Comparison of ENCODE assay signal across 35 mouse cellular contexts in the genomic region with DNA sequence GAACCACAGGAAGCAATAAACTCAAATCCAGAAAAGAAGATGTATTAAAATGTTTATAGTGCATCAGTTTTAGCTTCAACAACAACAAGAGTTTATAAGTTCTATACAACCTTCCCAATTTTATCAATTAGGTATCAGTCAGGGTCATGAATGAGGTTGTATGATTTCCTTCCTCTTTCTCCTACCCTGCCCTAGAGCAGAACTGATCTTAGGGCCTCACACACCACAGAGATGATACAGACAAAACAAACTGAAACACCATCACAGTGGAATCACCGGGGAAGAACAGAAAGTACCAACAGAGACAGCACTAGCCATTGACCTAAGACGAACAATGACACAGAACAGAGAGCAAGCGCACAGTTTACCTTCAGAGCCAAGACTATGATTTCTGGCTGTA.
"Had no signal": no experiment of that assay in that cellular context is flagged by ENCODE, and none has a peak within 500 bp of the region (broad histone marks: within the 10 kb centered on the region; RNA-seq: fewer than 3 reads in every experiment).

No protein-coding gene starts in this region.

- H3K9me3 ChIP-seq: heart, embryonic 10.5 days; heart, embryonic 12.5 days; heart, embryonic 13.5 days; heart, embryonic 15.5 days; hindbrain, embryonic 10.5 days; hindbrain, embryonic 13.5 days; hindbrain, embryonic 15.5 days; intestine, embryonic 15.5 days; kidney, embryonic 15.5 days had no signal

- H3K4me3 ChIP-seq: heart, embryonic 10.5 days; heart, embryonic 12.5 days; heart, embryonic 13.5 days; heart, embryonic 15.5 days; hindbrain, embryonic 10.5 days; hindbrain, embryonic 13.5 days; hindbrain, embryonic 15.5 days; intestine, embryonic 15.5 days; kidney, embryonic 15.5 days; layer of hippocampus, adult 2 months; left cerebral cortex, adult 2 months had no signal

- H3K9ac ChIP-seq: heart, embryonic 12.5 days; heart, embryonic 13.5 days; heart, embryonic 15.5 days; hindbrain, embryonic 13.5 days; hindbrain, embryonic 14.5 days; hindbrain, embryonic 15.5 days; intestine, embryonic 15.5 days; kidney, embryonic 15.5 days had no signal

- H3K36me3 ChIP-seq: heart, embryonic 12.5 days; heart, embryonic 13.5 days; heart, embryonic 15.5 days; hindbrain, embryonic 15.5 days; intestine, embryonic 15.5 days had no signal

- H3K27ac ChIP-seq: heart, embryonic 10.5 days; heart, embryonic 13.5 days; heart, embryonic 15.5 days; hindbrain, embryonic 10.5 days; hindbrain, embryonic 13.5 days; hindbrain, embryonic 14.5 days; hindbrain, embryonic 15.5 days; hindbrain, postnatal 0 days; intestine, embryonic 15.5 days; kidney, embryonic 15.5 days; kidney, postnatal 0 days; layer of hippocampus, adult 2 months; left cerebral cortex, adult 2 months had no signal

- DNase-seq: heart, postnatal 10 days; heart, postnatal 14 days; heart, postnatal 36 days; heart, postnatal 4 days; kidney, adult 11 months; kidney, adult 18-20 months; kidney, adult 2 months; kidney, adult 8-10 months; kidney, adult 9 months; kidney, postnatal 10 days; kidney, postnatal 14 days; kidney, postnatal 25 days; kidney, postnatal 36 days; kidney, postnatal 4 days; layer of hippocampus, adult 9-11 months; layer of hippocampus, postnatal 36 days had no signal

- ATAC-seq: hindbrain, embryonic 16.5 days; hindbrain, postnatal 0 days; inflammation-experienced regulatory T-cells, adult 6 months; intestine, embryonic 15.5 days; intestine, embryonic 16.5 days; intestine, postnatal 0 days had no signal

- H3K4me2 ChIP-seq: heart, embryonic 11.5 days; heart, embryonic 12.5 days; heart, embryonic 13.5 days; heart, embryonic 15.5 days; hindbrain, embryonic 13.5 days; hindbrain, embryonic 14.5 days; hindbrain, embryonic 15.5 days; intestine, embryonic 15.5 days; kidney, embryonic 15.5 days had no signal

- H3K4me1 ChIP-seq: heart, embryonic 13.5 days; heart, embryonic 15.5 days; hindbrain, embryonic 10.5 days; hindbrain, embryonic 13.5 days; hindbrain, embryonic 15.5 days; intestine, embryonic 15.5 days; kidney, embryonic 15.5 days had no signal

- H3K27me3 ChIP-seq: heart, embryonic 12.5 days; heart, embryonic 13.5 days; heart, embryonic 15.5 days; hindbrain, embryonic 13.5 days; hindbrain, embryonic 15.5 days; intestine, embryonic 15.5 days; kidney, embryonic 15.5 days had no signal
